Comparison of ENCODE assay signal across 8 mouse cellular contexts in the genomic region with DNA sequence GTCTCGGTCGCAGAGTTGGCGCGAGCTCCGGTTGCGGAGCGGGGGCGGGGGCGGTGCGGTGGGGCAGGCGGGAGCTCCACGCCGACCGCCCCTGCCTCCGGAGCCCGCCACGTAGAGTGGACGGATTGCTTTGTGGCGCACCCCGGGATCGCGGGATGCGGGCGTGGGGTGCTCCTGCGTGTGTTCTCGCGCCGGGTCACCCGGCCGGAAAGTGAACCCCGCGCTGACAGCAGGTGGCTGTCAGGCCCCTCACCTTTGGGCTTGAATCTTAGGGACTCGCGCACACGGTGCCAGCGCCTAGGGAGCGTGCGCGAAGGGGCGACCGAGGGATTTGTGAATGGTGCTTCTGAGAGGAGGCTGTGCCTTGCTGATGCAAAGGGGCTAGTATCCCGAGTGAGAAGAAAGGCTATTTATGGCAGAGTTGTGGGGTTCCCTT. TPM values are rescaled to one million over a fixed set of nuclear protein-coding genes. Genes with fewer than 3 reads are reported as not detected.
A peak's percentile ranks its signal among the peaks of the same experiment; 100 is the strongest.
DNase-seq lines count a peak whose midpoint lies in the region; ATAC-seq and TF ChIP-seq lines count a peak whose summit lies in the region.

No protein-coding gene starts in this region.

- H3K9me3 ChIP-seq in heart, embryonic 10.5 days, result no peaks in the 10 kb centered on the region
- no peaks in the 10 kb centered on the region for H3K9me3 ChIP-seq in liver, embryonic 12.5 days (replicated peaks)
- no peaks in the 10 kb centered on the region for H3K9me3 ChIP-seq in neural tube, embryonic 13.5 days

- H3K36me3 ChIP-seq in heart, embryonic 10.5 days, result no peaks in the 10 kb centered on the region
- H3K36me3 ChIP-seq in liver, embryonic 12.5 days, result no peaks in the 10 kb centered on the region
- H3K36me3 ChIP-seq in neural tube, embryonic 13.5 days, result no peaks in the 10 kb centered on the region

- intact Hi-C loops in heart, postnatal 25 days (cut with DNase I), result loop anchor here (5.0 kb wide), 1 partner anchor 87 kb away; no protein-coding TSS in a partner anchor

- TF ChIP-seq CTCF in bone marrow, adult 2 months (IDR thresholded peaks at IDR 0.05; ENCODE audit: control insufficient read depth, insufficient read depth, low read length), result no peak

- no peaks in the 10 kb centered on the region for H3K4me1 ChIP-seq in heart, embryonic 10.5 days
- H3K4me1 ChIP-seq in bone marrow, adult 2 months (ENCODE audit: control insufficient read depth, insufficient read depth, low read length), result no peaks in the 10 kb centered on the region
- H3K4me1 ChIP-seq in liver, embryonic 12.5 days, result 0 out of 2 replicates have a peak, but pooled peaks cover 2% of the 10 kb centered on the region
- H3K4me1 ChIP-seq in neural tube, embryonic 13.5 days (replicated peaks), result peaks cover 32% of the 10 kb centered on the region

- DNase-seq in heart, embryonic 10.5 days (ENCODE audit: low spot score), result no peak
- no peak for DNase-seq in heart, postnatal 25 days (ENCODE audit: low spot score)
- peak; percentile 21 to 32 for DNase-seq in frontal cortex, postnatal 25 days (ENCODE audit: low spot score in 2 of 2)
- peak; percentile 31 for DNase-seq in kidney, adult 9 months
- no peak for DNase-seq in c-Kit-positive CD71-positive TER-119-positive erythroid progenitor cells, embryonic 14.5 days (ENCODE audit: low spot score)

- peak overlapping the region; percentile 77 for H3K4me2 ChIP-seq in liver, embryonic 12.5 days
- H3K4me2 ChIP-seq in neural tube, embryonic 13.5 days, result peak overlapping the region; percentile 85

- peak; percentile 15 for ATAC-seq in liver, embryonic 12.5 days
- ATAC-seq in neural tube, embryonic 13.5 days (ENCODE audit: low read depth), result peak; percentile 70

- peak overlapping the region; percentile 39 for H3K9ac ChIP-seq in liver, embryonic 12.5 days
- peak overlapping the region; percentile 91 for H3K9ac ChIP-seq in neural tube, embryonic 13.5 days

- peaks cover 25% of the 10 kb centered on the region for H3K27me3 ChIP-seq in heart, embryonic 10.5 days (ENCODE audit: insufficient read depth, poor library complexity, severe bottlenecking)
- peaks cover 39% of the 10 kb centered on the region for H3K27me3 ChIP-seq in liver, embryonic 12.5 days (replicated peaks)
- H3K27me3 ChIP-seq in neural tube, embryonic 13.5 days, result no peaks in the 10 kb centered on the region

- WGBS in heart, embryonic 10.5 days, result under 1% methylated on average over 40 of the region's 42 CpGs
- under 1% methylated on average over 42 of the region's 42 CpGs for WGBS in bone marrow, adult 2 months
- under 1% methylated on average over 34 of the region's 42 CpGs for WGBS in liver, embryonic 12.5 days (ENCODE audit: insufficient replicate concordance)
- under 1% methylated on average over 39 of the region's 42 CpGs for WGBS in neural tube, embryonic 13.5 days

- peak overlapping the region; percentile 86 for H3K4me3 ChIP-seq in heart, embryonic 10.5 days
- H3K4me3 ChIP-seq in bone marrow, adult 2 months (replicated peaks; ENCODE audit: control insufficient read depth, low read depth, low read length), result peak overlapping the region; percentile 5
- H3K4me3 ChIP-seq in liver, embryonic 12.5 days, result peak overlapping the region; percentile 57
- H3K4me3 ChIP-seq in neural tube, embryonic 13.5 days, result peak overlapping the region; percentile 82

- TF ChIP-seq POLR2A in bone marrow, adult 2 months (IDR thresholded peaks at IDR 0.05; ENCODE audit: borderline replicate concordance, control insufficient read depth, low read depth, low read length), result no peak

- H3K27ac ChIP-seq in heart, embryonic 10.5 days, result peak overlapping the region; percentile 73
- no peak overlapping the region for H3K27ac ChIP-seq in bone marrow, adult 2 months (ENCODE audit: control insufficient read depth, insufficient read depth, low read depth, low read length, poor library complexity)
- no peak overlapping the region for H3K27ac ChIP-seq in liver, embryonic 12.5 days
- peak overlapping the region; percentile 96 for H3K27ac ChIP-seq in neural tube, embryonic 13.5 days (replicated peaks)

RNA-seq across cellular contexts. Expression of gene Ccser1, which starts 0.7 kb away (rescaled TPM):
- polyA plus RNA-seq in heart, embryonic 10.5 days (2016; fragmentation: Nextera tagmentation; extraction: Ambion mirVana), result 0.74 and 2.3 TPM in 2 replicates
- 1 to 10 TPM; 1.7 to 1.8 TPM for total RNA-seq in heart, postnatal 25 days (2021)
- polyA plus RNA-seq in bone marrow, adult 2 months (2011; ENCODE audit: insufficient read depth, insufficient read length, low replicate concordance, missing spikeins), result 0.36 and 1.4 TPM in 2 replicates
- polyA plus RNA-seq in liver, embryonic 12.5 days (2016; fragmentation: Nextera tagmentation; extraction: Ambion mirVana), result 0.50 and 0.56 TPM in 2 replicates
- polyA plus RNA-seq in neural tube, embryonic 13.5 days (2015; fragmentation: Nextera tagmentation; extraction: Ambion mirVana), result 20.7 and 23.1 TPM in 2 replicates

Comparison
In these comparisons a context has a peak if more than half of its experiments do, and no peak if none do; other contexts are left out.
1. DNase-seq: peak in frontal cortex, postnatal 25 days (2 of 2) and kidney, adult 9 months (single experiment); none in heart, embryonic 10.5 days (single experiment), heart, postnatal 25 days (single experiment) and c-Kit-positive CD71-positive TER-119-positive erythroid progenitor cells, embryonic 14.5 days (single experiment).
2. H3K27ac ChIP-seq: peak in heart, embryonic 10.5 days (single experiment) and neural tube, embryonic 13.5 days (single experiment); none in bone marrow, adult 2 months (single experiment) and liver, embryonic 12.5 days (single experiment).
3. H3K4me3 ChIP-seq: peak in every context shown above with its lines; median percentile 86 in heart, embryonic 10.5 days; 82 in neural tube, embryonic 13.5 days; 57 in liver, embryonic 12.5 days; 5 in bone marrow, adult 2 months.